Mouse (Mus musculus) adrenal gland, postnatal 25 days (tissue): ENCODE measurements around the gene Prrg3. TPM values are rescaled to one million over a fixed set of nuclear protein-coding genes. Genes with fewer than 3 reads are reported as not detected.
"Not testable (repeated sequence)": the region's sequence is repeated elsewhere in the genome, so short reads cannot be mapped to it uniquely, and the experiment has no call there.

Experiments
- DNase-seq: peaks from one replicate; pipeline ENCODE4 v3.0.0; 2021; ENCODE audit warnings: mixed read lengths
- long read RNA-seq: library from polyadenylated mRNA; stranded (forward); transcript quantifications from one replicate; pipeline ENCODE4 v2.0.0, GENCODE M21; 2021
- total RNA-seq: library from RNA; stranded (reverse); gene quantifications from 2 replicates; pipeline ENCODE4 v1.2.3, GENCODE M21; 2021

The Prrg3 gene
- total RNA-seq = 12.3 and 15.7 TPM in 2 replicates
- long read RNA-seq = 0 reads

DNA sequence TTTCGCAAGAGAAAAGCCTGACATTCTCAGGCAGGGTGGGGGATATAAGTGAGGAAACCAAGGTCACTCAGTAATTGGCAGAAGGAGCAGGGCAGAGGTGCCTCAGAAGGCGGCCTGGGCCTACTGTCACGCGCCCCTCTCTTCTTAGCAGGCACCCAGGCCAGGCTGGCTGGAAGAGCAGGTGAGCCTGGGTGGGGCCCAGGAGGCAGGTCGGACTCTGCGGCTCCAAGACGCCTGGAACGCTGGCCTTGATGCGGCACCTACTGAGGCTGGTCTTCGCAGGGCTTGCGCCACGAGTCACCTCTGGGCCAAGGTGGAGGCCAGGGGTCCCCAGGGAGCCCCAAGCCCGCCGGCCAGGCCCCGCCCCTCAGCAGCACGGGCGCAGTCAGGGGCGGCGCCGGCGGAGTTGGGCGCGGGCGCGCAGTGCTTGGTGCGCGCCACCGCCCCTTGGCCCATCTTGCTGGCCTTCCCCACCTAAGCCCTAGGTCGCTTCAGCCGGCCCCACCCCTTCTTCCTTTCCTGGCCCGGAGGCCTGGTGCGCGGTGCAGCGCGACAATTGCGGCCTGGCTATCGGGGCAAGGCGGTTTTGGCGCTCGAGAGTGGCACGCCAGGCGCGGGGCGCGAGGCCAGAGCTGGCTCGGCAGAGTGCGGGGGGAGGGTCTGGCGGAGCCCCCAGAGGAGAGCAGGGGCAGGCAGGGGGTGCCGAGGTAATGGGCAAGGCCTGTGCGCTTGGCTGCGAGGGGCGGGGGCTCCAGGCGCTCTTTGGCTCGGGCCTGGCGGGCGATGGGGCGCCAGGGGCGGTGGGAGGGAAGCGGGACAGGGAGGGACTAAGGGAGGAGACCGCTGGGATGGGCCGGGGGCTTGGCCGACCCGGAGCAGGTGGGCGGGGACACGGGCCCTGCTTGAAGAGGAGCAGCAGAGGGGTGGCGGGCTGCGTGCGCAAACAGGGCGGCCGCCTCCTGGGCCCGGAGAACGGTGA is at the start of gene Prrg3:
TSS of gene Prrg3 (plus strand) at position 552 of the 979 bp plus-strand sequence.
- DNase-seq = peak; percentile 50

DNA sequence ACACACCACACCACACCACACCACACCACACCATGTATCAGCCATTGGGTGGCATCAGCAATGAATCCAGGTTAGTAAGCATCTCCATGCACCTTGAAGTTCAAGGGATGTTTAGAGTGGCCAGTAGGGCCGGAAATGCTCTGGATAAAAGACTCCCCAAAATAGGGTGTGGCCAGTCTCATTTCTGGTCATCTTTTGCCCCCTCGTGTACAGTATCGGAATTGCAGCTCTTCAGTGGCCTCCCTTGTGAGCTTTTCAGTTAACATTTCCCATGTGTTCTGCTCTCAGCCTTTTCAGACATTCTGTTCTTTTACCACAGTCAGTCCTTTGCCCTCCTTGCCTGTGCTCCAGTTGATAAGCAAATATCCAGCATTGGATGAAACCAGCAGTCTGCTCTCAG is 15.8 kb upstream of the Prrg3 start:
- DNase-seq = peak; percentile 22

DNA sequence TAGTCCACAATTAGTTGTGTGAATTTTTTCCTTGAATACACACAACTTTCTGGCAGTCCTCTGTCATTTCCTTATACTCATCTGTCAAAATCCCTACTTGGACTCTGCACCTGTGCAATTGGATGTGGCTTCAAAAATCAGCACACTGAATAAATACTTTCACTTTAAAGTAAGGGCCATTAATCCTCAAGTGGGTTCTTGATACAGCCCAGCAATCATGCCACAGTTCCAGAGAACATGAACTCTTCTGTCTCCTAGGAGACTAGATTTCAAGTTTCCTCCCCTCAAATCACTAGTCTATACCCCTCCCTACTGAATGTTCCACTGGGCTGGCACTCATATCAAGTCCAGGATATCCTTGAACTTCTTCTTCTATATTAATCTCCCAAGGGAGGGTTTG is 4.1 kb upstream of the Prrg3 start:
- no peak for DNase-seq

DNA sequence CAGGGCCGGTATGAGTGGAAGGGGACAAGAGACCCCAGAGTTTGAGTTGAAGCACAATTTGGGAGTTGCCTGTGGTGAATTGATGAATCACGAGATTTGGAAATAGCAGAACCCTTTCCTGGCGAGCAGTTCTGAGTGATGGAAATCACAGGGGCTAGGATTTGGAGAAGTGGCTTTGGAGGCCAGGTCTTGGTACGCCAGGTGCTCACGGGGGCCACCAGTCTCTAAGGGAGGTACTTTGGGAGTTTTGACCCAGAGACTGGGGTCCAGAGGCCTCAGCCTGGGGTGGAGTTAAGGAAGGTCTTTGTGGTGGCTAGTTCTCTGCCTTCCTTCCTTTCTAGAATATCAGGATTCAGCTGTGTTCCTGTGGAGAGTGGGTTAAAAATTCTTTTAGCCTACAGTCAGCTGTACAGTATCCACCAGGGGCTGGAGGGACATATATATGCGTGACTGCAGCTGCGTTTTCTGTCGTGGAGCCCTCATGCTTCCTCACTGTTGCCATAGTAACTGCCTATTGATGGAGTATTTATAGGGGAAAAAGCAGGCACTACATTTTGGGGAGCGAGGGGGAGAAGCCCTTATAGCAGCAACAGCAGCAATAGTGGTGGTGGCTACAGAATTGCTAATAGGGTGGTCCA is 970 bp downstream of the Prrg3 start:
- no peak for DNase-seq

DNA sequence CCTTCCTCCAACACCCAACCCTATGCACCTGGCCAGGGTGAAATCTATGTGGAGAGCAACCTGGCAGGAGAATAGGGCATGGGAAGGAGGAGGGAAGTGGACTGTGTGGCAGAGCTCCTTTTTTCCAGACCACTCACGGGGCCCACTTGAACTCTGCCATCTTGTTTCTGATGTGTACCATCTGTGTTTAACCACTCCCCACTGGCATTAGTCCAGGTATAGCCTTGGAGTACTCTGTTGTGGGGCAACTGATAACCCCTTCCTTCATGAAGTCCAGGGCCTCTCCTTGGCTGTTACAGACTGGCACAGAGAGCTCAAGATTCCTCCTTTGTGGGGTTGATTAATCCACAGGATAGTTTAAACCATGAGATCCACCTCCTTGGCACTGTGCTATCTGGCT is 5.8 kb downstream of the Prrg3 start:
- DNase-seq = no peak

DNA sequence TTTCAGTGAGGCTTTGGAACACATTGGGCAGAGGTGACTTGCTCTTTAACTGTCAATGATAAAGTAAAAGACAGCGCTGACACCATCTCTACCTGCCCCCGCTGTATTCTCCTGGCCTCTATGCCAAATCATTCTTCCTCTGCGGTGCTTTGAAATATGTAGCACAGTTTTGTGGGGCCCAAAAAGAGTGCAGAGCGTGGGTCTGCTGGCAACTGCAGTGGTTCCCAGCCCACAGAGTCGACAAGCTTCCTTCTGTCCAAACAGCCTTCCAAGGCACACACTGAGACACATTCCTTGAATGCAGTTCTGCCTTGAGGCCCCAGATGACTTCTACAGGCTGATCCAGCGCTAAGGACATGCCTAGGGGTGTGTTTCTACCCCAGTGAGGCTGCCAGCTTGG is 6.4 kb downstream of the Prrg3 start:
- no peak for DNase-seq

DNA sequence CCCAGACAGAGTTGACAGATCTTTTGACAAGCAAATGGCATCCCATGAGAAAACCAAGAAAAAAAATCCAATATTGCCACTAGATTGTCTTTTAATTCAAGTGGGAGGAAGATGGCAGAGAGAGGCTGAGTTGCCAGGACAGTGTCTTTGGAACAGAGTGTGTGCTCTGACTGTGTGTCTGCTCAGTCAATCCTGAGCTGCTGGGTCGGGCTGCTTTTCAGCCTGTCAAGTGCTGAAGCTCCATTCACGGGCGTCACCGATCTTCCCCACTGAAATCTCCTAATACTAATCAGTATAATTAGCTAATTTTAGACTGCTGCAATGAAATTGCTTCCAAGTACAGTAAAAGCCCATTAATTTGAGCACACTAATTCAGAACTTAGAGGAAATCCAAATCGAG is 8.9 kb downstream of the Prrg3 start:
- no peak for DNase-seq

DNA sequence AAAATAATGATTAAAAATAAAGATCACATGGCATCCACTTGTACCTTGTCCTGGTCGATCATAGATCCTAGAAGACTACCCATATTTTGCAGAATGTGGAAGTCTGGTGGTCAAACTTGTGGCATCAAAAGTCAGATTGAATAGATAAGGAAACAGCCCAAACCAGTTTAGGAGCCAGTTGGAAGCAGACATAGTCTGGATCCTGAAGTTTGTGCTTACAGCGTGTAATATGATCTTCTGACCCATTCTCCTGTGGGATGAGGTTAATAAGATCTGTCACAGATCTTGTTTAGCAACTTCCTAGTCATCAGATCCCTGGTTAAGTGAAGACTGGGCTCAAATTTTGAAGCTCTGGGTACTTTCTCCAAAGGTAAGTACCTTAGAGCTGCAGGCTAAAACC is 10.3 kb downstream of the Prrg3 start, which contains the start of gene Fate1:
TSS of gene Fate1 (plus strand) at position 301 of the 400 bp plus-strand sequence.
- no peak for DNase-seq

DNA sequence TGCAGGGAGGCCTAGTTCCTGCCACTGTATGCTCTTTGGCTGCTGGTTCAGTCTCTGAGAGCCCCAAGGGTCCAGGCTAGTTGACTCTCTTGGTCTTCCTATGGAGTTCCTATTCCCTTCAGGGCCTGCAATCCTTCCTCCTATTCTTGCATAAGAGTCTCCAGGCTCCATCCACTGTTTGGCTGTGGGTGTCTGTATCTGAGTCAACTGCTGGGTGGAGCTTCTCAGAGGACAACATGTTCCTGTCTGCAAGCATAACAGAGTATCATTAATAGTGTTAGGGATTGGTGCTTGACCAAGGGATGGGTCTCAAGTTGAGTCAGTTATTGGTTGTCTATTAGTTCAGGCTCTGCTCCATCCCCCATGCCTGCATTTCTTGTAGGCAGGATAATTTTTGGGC is 15.3 kb downstream of the Prrg3 start:
- not testable (repeated sequence) for DNase-seq

DNA sequence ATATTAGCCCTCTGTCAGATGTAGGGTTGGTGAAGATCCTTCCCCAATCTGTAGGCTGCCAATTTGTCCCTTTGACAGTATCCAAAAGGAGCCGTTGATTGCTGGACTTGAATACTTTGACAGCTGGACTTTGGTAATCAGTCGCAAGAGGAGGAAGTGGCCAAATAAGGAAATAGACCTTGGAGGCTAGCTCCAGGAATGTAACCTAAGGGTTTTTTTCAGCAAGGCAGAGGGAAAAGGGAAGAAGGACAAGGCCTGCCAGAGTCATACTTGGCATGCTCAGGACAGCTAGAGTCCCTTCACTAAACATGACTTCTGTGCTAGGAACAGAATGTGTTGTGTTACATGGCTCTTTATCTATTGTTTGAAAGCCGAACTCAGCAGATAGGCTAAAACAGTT is 18.0 kb downstream of the Prrg3 start:
- no peak for DNase-seq

DNA sequence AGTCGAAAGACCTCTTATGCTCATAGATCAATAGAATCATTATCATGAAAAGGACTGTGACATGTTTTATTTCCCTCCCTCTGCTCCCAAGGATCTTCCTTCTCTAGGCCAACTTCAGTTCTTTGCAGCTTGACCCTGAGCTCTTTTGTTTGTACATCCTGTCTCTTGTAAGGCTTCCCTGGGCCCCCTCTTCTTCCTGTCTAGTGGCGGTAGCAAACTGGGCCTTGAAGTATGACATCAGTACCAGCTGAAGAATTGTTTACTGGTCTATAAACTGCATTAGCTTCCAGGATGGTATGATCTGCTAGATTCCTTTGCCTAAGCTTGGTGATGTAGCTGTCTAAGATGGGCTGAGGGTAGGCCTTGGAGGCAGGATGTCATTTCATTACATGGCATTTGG is 18.9 kb downstream of the Prrg3 start:
- no peak for DNase-seq

DNA sequence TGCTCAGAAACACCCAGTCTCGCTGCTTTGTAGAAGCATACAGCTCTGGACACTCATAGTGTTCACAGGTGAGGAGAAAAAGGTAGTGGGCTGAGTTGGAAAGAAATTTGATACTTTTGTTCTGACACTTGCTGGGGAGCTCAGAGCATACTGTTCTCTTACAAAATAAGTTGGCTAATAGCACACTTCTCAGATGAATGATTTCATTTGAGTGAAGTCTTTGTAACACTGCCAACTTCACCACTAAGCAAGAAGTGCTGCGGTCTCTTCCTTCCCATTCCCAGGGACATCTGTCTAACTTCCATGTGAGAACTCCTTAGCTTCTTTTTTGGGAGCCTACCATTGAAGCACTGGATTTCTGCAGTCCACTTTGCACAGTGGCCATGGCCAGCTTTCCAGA is 20.8 kb downstream of the Prrg3 start:
- DNase-seq = no peak

DNA sequence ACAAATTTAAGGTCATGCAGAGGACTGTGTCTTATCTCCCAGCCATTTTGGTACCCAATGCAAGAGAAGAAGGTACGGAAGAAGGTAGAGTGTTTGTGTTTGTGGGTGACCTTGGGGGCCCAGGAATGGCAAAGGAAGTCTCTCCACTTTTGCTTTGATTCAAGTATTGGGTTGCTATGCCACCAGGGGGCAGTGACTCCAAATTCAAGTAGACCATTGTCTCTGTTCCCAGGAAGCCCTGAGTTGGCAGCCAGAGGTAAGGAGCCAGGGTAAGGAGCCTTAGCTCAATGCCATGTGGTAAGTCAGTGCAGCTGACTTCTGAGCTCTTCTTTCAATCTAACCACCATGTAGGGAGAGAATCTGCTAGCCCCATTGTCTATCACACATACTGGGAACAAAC is 21.4 kb downstream of the Prrg3 start:
- DNase-seq = peak; percentile 3

DNA sequence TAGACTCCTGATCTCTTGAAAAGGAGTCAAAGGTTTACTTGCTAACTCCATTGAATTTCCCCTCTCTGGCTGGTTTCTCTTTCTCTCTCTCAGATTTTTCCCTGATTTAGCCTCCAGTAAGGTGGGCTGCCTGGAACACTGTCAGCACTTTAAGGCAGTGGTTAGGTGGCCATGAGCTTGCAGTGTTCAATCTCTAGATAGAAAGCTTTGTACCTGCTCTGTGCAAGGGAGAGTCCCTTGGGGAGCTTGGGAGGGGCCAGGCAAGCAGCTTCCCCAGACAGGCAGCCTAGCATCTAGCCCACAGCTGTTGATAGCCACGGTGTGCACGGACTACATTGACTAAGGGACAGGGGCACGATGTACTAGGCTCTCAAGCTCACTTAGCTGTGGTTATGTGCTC is 29.1 kb downstream of the Prrg3 start, which contains the start of gene Cnga2:
TSS of gene Cnga2 (plus strand) at position 301 of the 400 bp plus-strand sequence.
- no peak for DNase-seq

DNA sequence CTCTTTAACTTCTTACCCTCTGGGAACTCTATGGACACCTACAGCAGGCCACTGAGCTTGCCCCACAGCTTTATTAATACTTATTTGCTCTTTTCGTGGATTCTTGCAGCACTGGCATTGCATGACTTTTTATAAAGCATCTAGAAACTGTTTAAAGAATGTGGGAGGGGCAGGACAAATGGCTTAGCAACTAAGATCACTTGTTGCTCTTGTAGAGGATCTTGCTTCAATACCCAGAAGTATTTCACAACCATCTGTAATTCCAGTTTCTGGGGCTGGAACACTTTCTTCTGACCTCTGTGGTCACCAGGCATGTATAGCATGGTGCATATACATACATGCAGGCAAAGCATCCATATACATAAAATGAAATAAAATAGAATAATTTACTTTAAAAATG is 33.5 kb downstream of the Prrg3 start:
- DNase-seq = no peak

DNA sequence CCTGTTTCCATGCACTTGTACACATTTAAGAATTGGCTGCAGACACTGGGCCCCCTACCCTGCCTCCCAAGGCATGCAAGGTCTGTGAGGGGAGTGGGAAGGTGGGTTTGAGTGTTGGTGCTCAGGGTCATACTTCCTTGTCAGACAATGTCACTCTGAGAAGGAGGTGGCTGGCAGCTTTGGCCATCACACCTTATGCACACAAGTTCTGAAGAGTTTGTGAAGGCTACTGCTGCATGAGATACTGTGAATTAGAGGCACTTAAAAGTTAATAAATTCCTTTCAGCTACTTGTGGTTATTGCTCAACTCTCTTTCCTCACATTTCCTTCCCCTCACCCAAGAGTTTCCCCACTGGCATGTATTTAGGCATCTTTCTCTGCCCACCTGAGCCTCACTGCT is 47.5 kb downstream of the Prrg3 start:
- no peak for DNase-seq

DNA sequence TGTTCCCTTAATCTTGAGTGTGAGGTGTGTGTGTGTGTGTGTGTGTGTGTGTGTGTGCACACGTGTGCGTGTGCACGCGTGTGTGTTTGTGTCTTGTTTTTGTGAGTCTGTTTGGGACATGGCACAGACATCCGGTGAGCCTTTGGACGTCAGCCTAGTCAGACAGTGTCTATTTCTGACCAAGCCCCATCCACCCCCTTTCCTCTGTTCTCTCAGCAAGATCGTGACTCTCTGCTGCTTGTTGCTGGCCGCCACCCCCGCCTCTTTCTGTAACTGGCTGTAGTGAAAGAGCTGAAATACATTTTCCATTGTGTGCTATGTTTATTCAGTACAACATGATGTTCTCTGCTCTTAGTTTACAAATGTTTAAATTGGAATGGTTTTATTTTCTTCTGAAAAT is 49.8 kb downstream of the Prrg3 start:
- DNase-seq = peak; percentile 3

DNA sequence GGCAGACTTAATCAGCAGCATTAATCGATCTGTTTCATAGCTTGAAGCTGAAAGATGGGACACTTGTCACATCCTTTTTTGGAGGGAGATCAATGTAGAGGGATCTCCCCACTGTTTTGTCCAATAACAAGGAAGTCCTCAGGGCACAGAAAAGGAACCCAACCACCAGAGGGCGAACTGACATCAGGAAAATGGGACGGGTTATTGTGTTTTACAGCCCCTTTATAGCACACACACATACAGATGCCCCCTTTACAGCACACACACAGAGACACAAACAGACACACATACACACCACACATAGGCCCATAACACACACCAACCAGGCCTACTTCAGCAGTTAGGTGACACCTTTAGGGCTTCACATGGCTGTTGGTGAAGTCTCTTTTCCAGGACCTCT is 50.4 kb downstream of the Prrg3 start:
- DNase-seq = peak; percentile 16

DNA sequence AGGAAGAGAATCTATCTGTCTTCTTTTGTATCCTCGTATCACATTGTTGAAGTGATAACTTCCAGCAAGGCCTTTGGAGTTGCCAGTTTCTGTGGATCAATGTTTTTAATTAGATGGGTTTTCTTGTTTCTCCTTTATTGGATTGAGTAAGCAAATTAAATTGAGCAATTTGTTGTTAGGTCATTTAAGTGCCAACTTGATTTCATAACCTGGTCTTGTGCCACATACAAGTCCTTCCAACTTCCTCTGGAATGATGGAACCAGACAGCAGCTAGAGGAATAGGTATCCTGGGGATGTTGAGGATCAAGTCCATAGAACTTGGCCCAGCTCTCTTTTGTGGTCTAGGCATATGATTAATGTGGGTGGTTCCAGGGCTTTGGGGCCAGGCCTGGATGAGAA is 59.8 kb downstream of the Prrg3 start:
- DNase-seq = no peak
